Mouse (Mus musculus) 3T3-L1 (cell line): ENCODE data around the gene Hist1h4f.
A peak's percentile ranks its signal among the peaks of the same experiment; 100 is the strongest.
"Not testable (repeated sequence)": the region's sequence is repeated elsewhere in the genome, so short reads cannot be mapped to it uniquely, and the experiment has no call there.

Experiments
- DNase-seq: peaks from one replicate; pipeline ENCODE4 v3.0.0-alpha.2; 2015; ENCODE audit warnings: low read depth, low spot score

The Hist1h4f gene

GRCm38 (mm10) chr13:23551146-23551834, at the start of gene Hist1h4f:
Gene Hist1h4f, minus strand, starts transcription at chr13:23551648.
- DNase-seq = peak; percentile 98

GRCm38 (mm10) chr13:23597957-23598356, 46.5 kb upstream of the Hist1h4f start:
- peak; percentile 88 for DNase-seq

GRCm38 (mm10) chr13:23595622-23596372, 44.3 kb upstream of the Hist1h4f start:
- DNase-seq = no peak

GRCm38 (mm10) chr13:23595185-23595584, 43.7 kb upstream of the Hist1h4f start:
- DNase-seq = no peak

- DNase-seq = no peak
Observed at GRCm38 (mm10) chr13:23593051-23593770, 41.8 kb upstream of the Hist1h4f start.

- no peak for DNase-seq
Observed at GRCm38 (mm10) chr13:23592614-23593013, 41.2 kb upstream of the Hist1h4f start.

- not testable (repeated sequence) for DNase-seq
Observed at GRCm38 (mm10) chr13:23591886-23592285, 40.4 kb upstream of the Hist1h4f start.

- no peak for DNase-seq
Observed at GRCm38 (mm10) chr13:23591206-23591605, 39.8 kb upstream of the Hist1h4f start.

GRCm38 (mm10) chr13:23586940-23587225, 35.4 kb upstream of the Hist1h4f start:
- DNase-seq = peak; percentile 27

GRCm38 (mm10) chr13:23586099-23586939, 34.9 kb upstream of the Hist1h4f start:
- peak; percentile 56 for DNase-seq

- DNase-seq = peak; percentile 94
Observed at GRCm38 (mm10) chr13:23585442-23586098, 34.1 kb upstream of the Hist1h4f start.

GRCm38 (mm10) chr13:23585029-23585441, 33.6 kb upstream of the Hist1h4f start:
- peak; percentile 81 for DNase-seq

- DNase-seq = peak; percentile 75
Observed at GRCm38 (mm10) chr13:23584331-23584730, 32.9 kb upstream of the Hist1h4f start.

- peak; percentile 48 for DNase-seq
Observed at GRCm38 (mm10) chr13:23583387-23584068, 32.1 kb upstream of the Hist1h4f start.

- peak; percentile 75 for DNase-seq
Observed at GRCm38 (mm10) chr13:23582219-23583056, 31.0 kb upstream of the Hist1h4f start.

- peak; percentile 97 for DNase-seq
Observed at GRCm38 (mm10) chr13:23581408-23582218, 30.2 kb upstream of the Hist1h4f start, which contains the start of gene Hist1h4d. Gene Hist1h4d, plus strand, starts transcription at chr13:23581598.

GRCm38 (mm10) chr13:23577835-23578234, 26.4 kb upstream of the Hist1h4f start:
- no peak for DNase-seq

GRCm38 (mm10) chr13:23576906-23577639, 25.6 kb upstream of the Hist1h4f start:
- DNase-seq = no peak
